Mouse (Mus musculus) liver, embryonic 14.5 days (tissue): ENCODE measurements around the gene Bcl7a.

ENCODE experiments used
- CTCF ChIP-seq: IDR thresholded peaks from 2 replicates; pipeline ENCODE4 v1.5.1; 2016; ENCODE audit warnings: antibody characterized with exemption, low read depth, control low read depth
- EP300 ChIP-seq: IDR thresholded peaks from 2 replicates; pipeline ENCODE4 v1.6.1; 2016; ENCODE audit warnings: antibody characterized with exemption, low read depth

DNA sequence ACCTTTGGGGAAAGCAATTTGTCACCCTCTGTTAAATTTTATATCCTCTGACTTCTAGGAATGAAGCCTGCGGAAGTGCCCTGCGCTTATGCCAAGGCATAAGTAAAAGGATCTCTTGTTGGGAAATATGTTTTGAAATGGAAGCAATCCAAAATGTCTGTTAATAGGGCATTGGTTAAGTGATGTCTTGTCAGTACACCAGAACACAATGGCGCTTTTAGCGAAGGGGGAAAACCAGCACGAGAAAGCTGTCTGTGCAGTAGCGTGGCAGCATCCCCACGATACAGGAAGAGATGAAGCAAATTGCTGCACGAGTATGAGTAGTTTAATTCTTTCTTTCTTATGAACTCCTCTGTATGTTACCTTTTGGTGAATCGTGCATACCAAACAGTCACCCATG, 49.0 kb upstream of the Bcl7a start:
- TF ChIP-seq CTCF (no peak), EP300 (no peak)
